Mouse (Mus musculus) CD4-positive, CD25-positive, alpha-beta regulatory T cell, adult 4 months (primary cell): ENCODE data around the gene Runx2. TPM values are rescaled to one million over a fixed set of nuclear protein-coding genes. Genes with fewer than 3 reads are reported as not detected.

ENCODE experiments used
- ATAC-seq: one replicate; pipeline ENCODE4 v1.8.0; 2017
- polyA plus RNA-seq, 2 experiments: library from polyadenylated mRNA; unstranded; fragments of 100-300 nt; shearing (Covaris generic); gene quantifications; one replicate each; pipeline ENCODE4 v1.2.1; 2017

Runx2 gene
- 1 to 10 TPM; 4.2 to 6.0 TPM for polyA plus RNA-seq

DNA sequence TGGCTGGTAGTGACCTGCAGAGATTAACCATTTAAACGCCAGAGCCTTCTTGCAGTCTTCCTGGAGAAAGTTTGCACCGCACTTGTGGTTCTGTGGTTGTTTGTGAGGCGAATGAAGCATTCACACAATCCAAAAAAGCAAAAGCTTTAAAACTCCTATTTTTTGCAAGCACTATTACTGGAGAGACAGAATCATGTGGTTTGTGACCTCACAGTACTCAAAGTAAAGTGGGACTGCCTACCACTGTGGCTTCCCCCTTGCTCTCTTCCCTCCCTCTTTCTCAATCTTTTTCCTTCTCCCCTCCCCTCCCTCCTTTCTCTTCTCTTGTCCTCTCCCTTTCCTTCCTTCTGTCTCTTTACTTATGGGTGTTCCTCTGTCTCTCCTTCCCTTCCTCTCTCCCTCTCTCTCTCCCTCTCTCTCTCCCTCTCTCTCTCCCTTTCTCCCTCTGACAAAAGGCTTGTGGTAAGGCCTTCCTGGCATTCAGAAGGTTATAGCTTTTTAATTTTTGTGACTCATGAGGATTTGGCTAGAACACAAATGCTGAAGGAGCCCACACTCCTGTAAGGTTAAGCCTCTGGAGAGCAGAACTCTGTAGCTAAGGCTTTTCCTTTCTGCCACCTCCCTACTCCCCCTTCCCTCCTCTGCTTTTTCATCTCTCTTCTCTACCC, at the start of gene Runx2:
Gene Runx2 (minus strand): TSS at position 290 of the 668 bp plus-strand sequence.
- no peak for ATAC-seq

DNA sequence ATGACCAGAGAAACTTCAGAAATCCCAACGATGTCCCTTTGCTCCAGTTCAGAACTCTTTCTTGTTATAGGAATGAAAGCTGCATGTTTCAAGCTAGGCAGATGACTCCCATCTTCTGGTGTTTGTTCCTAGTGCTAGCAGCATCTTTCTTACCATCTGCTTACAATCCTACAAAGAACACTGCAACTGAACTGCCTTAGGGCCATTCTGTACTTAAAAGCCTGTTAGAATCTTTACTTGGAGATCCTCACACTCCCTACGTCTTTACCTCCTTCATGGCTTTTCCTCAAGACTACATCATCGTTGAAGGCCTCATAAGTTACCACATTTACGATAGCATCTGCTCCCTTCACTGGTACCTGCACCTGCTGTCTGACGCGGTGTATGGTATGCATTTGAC, 48.6 kb upstream of the Runx2 start:
- ATAC-seq = no peak

DNA sequence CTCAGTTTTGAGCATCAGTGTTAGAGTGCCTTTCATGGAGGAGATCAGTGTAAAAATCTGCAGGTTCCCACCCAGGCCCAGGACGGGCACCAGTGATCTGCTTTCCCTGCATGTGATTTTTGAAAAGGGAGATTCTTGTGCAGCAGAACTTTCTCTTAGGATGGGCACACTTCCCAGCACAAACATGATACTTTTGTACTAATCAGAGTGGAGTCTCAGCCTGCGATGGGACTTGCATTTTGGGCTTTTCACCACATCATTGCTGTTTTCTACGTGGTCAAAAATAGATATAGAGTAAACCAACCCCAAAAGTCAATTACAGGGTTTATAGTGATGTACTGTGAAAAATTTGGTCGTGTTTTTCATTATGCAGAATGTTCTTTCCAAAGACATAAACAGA, 27.6 kb upstream of the Runx2 start:
- no peak for ATAC-seq

DNA sequence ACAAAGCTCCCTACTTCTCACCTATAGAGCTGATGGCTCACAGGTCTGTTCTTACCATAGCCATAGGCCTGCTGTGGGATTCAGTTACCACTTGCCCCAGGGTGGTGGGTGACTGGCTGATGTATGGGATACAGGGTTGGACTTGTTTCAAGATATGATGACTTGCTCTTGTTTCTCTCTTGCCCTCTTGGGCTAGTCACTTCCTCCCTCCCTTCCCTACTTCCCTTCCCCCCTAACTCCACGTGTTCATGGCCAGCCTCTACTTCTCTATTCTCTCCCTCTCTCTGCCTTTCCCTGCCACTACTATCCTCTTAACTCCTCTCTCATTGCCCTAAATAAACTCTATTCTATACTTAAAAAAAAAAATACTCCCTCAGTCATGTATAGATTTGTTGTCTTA, 16.6 kb upstream of the Runx2 start:
- ATAC-seq = no peak

DNA sequence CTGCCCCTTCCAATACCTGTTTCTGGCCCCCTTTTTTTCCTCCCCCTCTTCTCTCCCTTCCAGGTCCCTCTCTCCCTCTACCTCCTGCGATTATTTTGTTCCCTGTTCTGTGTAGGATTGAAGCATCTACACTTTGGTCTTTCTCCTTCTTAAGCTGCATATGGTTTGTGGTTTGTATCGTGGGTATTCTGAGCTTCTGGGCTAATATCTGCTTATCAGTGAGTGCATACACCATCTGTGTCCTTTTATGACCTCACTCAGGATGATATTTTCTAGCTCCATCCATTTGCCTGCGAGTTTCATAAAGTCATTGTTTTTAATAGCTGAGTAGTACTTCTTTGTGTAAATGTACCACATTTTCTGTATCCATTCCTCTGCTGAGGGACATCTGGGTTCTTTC, 15.0 kb upstream of the Runx2 start:
- no peak for ATAC-seq

DNA sequence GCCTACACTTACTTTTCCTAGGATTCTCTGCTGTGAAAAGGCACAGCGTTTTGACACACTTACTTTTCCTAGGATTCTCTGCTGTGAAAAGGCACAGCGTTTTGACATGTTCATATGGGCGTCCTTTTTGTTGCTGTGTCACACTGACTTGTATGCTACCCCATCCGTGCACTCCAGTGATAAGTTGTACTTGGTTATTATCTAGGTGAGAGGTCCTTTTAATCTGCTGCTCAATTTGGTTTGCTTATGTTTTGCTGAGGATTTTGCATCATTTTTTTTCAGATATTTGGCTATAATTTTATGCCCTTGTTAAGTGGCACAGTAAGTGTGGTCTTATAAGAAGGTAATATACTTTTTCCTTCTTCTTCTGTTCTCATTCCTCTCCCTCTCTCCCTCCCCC, 13.4 kb upstream of the Runx2 start:
- ATAC-seq = no peak

DNA sequence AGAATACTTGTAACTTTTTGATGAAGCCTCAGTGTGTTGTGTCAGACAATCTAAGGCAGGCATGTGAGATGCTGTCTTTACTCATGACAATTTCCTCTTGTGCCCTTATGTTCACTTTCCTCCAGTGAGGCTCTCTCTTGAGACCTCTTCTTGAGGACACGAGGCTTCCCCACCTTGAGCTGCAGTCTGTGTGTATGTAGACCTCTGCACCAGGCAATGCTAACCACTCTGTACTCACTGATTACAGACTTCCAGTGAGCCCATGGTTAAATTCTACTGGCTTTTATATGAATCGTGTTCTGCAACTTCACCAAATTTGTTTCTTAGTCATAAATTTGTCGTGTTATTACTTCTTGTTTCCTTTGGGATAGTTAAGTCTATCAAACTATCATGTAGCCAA, 12.5 kb upstream of the Runx2 start:
- ATAC-seq = no peak

DNA sequence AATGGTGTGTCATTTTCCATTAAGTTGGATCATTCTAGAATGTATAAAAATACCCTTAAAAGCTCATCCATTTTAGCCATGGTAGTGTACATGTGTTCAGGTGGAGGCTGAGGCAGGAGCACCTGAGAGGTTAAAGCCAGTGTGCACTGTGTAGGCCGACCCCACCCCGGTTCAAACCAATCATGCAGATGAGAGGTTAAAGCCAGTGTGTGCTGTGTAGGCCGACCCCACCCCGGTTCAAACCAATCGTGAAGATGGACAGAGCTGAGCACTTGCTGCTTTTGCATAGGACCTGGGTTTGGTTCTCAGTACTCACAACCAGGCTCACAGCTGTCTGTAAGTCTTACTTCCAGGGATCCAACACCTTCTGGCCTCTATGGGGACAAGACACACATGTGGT, 7.3 kb upstream of the Runx2 start:
- ATAC-seq = no peak

DNA sequence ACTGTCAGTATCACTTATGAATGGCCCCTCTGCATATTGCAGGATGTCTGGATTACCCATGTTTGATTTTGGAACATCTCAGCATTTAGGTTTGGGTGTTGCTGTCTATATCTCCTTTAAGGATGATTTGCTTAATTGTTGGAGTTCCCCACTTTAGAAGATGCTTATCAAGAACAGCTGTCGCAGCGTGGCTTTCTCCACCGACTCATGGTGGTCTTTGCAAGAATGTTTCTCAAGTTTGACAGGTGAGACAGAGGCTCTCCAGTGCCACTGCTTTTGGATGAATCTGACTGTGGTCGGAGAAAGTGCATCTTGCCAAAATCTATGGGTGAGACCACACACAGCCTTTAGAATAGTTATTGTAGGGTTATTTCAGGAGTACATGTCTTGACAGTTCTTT, 5.2 kb upstream of the Runx2 start:
- no peak for ATAC-seq

DNA sequence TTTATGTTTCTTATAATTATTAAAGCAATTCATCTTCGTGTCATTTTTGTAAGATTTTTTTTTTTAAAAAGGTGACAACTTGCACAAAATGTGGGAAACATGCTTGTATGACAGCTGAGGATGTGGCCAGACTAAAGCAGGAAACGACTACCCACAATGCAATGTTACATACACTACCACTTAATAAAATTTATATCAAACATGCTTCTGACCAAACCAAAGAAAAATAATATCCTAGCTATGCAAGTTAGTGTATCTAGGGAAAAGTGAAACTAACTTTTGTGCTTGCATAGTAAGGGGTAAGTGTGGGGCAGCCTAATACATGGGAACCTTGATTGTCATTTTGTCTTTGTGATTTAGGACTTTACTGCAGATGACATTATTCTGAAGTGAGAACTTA, 4.2 kb upstream of the Runx2 start:
- ATAC-seq = peak; percentile 70

DNA sequence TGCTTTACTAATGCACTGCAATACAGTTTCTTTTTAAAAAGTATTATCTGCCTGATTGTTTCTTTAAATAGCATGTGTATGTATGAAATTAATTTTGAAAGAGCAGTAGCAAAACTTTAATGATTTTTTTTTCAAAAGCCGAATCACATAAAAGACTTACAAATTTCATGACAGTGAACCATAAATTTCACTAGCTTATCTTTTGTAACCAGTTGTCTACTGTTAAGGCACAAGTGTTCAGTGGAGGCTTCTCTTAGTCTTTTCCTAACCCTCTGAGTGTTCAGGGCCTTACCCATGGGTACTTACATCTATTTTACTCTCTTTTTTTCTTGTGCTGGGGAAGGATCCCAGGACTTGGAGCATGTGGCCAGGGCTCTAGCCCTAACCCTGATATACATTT, 7.6 kb downstream of the Runx2 start:
- no peak for ATAC-seq

DNA sequence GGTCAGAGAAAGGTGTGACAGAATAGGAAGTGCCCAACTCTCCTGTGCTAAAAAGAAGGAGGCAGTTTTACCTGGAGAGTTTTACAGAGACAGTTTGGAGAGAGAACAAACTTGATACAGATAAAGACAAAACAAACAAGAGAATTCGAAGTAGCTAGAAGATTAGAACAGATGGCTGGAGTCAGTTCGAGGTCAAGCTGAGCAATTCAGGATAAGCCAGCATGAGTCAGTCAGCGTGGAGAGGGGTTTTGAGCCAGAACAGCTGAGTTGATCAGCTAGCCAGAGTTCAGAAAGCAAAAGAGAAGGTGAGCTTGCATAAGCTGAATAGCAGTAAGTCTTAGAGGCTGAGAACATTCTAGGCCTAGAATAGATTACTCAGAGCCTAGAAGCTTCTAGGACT, 17.3 kb downstream of the Runx2 start:
- ATAC-seq = no peak

DNA sequence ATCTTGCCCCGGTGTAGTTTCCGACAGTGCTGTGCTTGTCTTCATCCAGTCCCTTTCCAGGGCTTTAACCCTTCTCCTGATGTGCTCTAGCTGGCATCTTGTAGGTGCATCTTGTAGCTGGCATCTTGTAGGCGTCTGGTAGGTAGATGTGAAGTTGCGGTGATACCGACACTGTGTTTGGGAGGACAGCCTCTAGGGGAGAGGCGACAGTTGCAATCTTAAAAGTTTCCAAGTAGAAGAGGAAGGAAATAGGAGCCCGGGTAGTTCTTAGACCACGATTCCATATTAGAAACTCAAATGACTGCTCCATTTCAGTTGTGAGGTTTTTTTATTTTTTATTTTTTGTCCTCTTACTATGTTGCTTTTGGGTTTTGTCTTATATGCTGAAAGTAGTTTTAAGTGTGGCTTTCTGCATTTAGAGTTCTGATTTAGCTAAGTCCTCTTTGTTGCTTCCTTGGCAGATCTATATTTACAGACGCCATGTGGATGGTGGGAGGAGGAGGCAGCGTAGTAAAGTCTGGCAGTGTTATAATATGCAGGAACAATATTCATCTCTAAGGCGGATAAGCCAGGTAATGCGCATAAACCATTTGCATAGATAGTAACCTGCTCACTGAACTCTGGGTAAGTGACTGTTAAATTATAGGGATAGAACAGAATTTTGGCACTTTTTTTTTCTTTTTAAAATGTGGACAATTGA, 22.2 kb downstream of the Runx2 start:
- no peak for ATAC-seq

DNA sequence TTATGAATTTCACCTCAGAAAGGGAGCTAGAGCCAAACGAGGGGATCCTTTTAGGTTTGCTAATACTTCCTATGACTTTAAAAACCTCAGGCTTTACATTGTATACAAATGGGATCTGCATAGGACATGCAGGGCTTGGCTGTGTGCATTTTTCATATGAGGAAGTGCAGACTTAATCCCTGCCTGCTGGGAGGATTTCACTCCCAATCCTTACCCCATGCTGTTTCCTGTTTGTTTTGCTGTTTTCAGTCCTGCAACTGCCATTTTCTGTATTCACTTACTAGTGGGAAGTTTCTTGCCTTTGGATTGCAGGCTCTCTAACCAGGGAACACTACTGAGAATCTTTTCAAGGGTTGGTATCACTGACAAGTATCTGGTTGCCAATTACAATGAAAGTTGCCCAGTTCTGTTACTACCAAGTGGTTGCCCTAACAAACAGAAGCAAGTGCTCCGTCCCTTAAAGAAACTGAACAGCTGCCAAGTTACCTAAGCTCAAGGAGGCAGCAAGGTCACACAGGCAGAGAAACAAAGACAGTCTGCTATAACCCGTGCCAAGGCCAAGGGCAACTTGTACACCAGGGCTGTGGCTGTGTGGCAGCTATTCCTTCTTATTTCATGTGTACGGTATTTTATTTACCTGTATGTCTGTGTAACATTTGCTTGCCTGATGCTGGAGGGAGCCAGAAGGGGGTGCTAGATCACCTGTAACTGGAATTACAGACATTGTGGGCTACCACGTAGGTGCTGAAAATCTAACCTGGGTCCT, 25.4 kb downstream of the Runx2 start:
- no peak for ATAC-seq

DNA sequence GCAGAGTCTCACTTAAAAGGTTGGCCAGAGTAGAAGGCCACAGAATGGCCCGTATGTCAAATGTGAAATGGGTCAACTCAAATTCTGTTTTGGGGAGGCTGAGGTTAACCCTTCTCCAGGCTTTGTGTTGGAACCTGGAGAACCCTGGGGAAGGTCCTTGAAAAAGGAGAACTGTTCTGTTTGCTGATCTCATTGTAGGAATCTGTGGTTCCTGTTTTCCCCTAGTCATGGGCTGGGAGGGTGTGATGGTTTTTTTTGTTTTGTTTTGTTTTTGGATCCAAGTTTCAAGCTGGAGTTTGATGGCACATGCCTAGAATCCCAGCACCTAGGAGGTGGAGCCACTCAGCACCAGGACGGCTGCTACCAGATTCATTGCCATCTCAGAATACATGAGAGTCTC, 31.5 kb downstream of the Runx2 start:
- no peak for ATAC-seq

DNA sequence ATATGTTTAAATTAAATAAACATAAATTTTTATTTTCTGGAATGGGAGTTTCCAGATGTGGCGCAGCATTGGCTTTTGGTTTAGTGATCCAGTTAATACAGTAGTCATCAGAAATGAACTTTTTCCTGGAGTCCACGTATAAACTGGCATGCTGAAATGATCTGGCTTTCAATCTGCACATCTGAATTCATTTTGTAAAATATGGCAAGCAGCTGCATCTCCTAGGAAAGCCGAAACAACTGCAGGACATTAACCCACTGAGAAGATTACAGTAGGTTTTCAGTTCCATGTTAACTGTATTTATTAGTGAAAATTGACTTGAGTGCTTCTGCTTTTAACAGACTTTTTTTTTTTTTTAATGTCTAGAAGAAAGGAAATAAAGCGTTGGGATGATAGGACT, 32.2 kb downstream of the Runx2 start:
- ATAC-seq = no peak

DNA sequence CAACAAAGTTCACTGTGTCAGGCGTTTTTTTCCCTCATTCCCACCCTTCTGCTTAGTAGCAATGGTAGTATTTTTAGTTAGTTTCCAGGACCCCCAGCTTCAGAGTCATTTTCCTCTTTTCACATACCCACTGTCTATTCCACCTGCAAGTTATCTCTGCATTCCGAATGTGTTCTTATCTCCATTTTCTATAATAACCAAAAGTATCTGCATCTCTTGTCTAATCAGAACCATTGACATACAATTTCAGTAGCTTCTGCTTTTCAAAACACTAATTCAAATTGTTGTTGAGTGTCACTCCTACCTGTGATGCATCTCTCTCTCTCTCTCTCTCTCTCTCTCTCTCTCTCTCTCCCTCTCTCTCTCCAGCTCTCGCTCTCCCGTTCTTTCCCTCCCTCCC, 34.2 kb downstream of the Runx2 start:
- ATAC-seq = no peak

DNA sequence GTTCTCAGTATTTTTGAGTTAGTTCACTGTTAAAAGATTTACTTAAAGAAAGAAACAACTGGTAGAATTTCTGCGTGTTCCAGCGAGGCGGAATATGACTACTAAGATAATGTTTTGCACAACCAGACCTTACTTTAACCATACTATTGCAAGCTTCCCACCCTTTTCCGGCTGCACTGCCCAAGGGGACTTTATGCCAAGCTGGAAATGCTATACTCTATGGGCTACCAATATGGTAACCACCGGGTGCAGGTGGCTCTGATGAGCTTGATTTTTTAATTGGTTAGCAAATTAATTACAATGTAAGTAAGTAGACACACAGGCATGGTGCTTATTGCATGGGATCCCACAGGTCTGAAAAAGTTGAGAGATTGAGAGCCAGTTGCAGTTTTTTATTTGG, 36.5 kb downstream of the Runx2 start:
- ATAC-seq = no peak

DNA sequence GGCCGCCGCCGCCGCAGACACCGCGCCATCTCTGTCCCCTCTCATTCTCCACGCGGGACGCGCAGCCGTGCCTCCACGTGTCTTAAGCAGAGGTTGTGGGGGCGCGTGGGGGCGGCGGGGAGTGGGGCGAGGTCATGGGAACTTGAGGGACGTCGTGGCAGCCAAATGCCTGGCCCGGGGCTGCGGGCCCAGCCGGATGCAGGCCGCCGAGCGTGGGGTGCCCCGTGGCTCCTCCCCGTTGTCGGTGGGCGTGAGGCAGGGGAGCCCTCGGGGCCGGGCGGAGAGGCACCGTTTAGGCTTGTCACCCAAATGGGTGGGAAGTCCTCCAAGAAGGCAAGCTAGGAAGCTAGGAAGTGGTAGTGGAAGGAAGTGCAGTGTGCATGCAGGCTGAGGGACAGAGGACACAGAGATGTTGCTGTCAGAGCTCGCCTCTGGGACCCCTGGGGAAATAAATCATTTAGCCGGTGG, 37.2 kb downstream of the Runx2 start:
- ATAC-seq = peak; percentile 76

DNA sequence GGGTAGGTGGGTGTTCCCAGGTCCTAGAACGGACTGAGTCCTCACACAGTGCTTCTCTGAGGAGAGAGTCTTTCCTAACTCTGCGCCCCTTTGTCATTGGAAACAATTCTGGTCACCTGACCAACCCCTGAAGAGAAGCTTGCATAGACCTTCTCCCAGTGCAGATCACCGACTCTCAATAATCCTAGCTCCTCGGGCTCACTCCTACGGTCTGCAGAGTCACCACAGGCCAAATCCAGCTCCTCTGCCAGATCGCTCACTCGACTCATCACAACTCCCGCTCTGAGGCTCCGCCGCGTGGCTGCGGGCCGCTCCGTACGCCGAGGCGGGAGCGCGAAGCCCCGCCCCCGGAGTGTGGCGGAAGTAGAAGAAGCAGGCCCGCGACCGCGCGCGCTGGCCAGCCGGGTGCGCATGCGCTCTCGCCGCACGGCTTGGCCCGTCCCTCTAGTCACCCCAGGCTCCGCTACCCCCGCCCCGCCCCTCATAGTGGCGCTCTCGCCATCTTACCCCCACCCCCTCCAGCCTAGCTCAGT, 37.8 kb downstream of the Runx2 start, which contains the start of gene Supt3:
Gene Supt3 (plus strand): TSS at position 415 of the 533 bp plus-strand sequence.
- ATAC-seq = peak; percentile 76

DNA sequence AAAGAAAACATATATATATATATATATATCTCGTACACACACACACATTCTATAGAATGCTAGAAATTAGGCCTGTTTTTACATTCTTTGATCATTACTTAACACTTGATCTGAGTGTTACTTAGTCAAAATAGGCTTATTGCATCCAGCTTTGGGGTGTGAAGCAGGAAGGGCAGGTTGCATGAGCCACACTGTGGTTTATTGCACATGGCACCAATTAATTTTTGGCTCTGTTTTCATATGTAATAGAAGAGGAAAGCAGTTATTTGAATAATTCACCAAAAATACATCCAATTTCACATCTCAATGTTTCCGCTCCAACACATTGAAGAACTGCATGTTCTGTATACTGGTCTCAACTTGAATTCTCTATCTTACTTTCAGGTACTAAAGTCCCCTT, 42.0 kb downstream of the Runx2 start:
- no peak for ATAC-seq

DNA sequence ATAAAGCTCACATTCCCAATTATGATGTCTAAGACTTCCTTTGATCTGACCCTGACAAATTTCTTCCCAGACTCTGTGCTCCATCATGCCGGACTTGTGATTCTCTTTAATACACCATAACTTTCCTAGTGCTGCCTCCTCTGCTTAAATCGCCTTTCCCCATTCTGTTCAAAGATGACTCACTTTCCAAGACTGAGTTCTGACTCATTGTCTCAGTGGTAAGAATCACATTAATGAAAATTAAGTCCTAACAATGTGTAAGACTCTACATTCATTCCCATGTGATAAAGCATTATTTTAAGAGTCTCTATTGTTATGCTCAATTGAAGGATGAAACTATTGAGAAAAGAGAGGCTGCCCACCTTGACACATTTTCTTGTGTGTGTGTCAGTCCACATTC, 43.7 kb downstream of the Runx2 start:
- no peak for ATAC-seq

DNA sequence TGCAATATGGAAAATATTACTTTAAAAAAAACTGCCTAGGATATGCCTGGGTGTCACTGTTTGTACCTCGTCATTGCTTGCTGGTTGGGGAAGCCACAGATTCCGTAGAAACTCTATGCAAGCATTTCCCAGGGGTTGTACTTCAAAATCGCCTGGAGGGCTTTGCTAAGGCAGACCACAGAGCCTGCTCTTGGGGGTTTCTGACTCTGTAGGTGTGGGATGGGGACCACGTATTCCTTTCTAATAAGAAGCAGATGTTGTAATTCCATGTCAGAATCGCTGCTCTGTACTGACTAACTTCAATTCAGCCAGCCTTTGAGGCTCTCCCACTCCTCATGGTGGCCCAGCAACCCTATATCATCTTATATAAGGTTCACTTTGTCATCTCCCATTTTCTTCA, 46.1 kb downstream of the Runx2 start:
- ATAC-seq = no peak
